Mouse (Mus musculus) T-helper 17 cell (primary cell): ENCODE measurements around the gene Gm20509.
"Not testable (repeated sequence)": the region's sequence is repeated elsewhere in the genome, so short reads cannot be mapped to it uniquely, and the experiment has no call there.

ENCODE experiments used
- in situ Hi-C, 2 experiments: fragments of 300-600 bp; cut with MboI, MseI; formaldehyde crosslinking; loops; 1 replicate in 1 of 2; 2 replicates in 1 of 2; pipeline ENCODE4 v1.15.1; 2025; ENCODE audit warnings: high pct_unique_total_duplicates in 2 of 2

Gene Gm20509

DNA sequence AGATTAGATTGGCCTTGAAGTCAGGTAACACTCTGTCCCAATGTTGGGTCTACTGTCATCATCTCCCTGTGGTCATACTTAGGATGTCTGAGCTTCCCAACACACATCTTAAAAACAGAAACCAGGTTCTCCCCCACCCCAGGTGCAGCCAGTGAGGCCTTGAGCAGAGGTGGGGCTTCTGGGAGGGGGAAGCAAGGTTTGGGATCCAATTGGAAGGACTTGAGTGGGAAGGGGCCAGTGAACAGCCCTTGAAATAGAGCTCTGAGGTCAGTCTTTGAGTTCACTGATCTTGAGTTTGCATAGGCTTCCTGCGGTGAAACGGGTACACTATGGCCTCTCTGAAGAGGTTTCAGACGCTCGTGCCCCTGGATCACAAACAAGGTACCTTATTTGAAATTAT lies at the start of gene Gm20509:
Gene Gm20509, plus strand, starts transcription at position 290 of the 400 bp plus-strand sequence.
- in situ Hi-C loops: no loop called here

DNA sequence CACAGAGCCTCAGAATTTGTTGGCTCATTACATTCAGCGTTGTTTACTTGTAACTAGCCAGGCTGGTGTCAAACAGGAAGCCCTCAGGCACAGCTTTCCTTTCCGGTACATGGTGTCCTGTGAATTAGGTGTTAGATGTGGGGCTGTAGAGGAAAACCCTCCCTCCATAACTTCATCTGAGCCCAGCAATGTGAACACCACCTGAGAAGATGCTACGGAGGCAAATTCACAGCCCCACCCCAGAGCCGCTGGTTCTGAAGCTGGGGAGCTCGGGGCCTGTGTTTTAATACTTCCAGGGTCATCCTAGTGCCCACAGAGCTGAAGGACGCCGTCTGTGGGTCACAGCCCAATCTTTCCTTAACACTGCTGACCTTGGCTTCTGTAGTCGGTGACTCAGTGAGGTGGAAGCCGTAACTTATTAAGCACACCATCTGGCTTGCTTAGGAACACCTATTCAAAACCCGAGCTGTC lies 46.8 kb upstream of the Gm20509 start:
- in situ Hi-C loops: no loop called here

DNA sequence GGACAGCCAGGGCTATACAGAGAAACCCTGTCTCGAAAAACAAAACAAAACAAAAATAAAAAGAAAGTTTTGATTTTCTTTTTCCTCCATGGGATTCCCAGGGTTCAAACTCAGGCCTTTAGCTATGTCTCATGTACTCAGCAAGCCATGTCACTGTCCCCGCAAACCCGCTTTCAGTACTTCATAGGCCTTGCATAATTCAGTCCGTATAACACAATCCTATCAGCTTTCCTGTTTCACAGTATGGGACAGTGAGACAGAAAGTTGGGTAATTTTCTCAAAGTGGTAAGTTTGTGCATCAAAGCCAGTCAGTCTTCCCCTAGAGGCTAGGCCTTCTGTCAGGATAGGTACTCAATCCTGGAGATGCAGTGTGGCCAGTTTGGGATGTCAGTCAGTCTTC lies 43.0 kb upstream of the Gm20509 start:
- in situ Hi-C loops: no loop called here

DNA sequence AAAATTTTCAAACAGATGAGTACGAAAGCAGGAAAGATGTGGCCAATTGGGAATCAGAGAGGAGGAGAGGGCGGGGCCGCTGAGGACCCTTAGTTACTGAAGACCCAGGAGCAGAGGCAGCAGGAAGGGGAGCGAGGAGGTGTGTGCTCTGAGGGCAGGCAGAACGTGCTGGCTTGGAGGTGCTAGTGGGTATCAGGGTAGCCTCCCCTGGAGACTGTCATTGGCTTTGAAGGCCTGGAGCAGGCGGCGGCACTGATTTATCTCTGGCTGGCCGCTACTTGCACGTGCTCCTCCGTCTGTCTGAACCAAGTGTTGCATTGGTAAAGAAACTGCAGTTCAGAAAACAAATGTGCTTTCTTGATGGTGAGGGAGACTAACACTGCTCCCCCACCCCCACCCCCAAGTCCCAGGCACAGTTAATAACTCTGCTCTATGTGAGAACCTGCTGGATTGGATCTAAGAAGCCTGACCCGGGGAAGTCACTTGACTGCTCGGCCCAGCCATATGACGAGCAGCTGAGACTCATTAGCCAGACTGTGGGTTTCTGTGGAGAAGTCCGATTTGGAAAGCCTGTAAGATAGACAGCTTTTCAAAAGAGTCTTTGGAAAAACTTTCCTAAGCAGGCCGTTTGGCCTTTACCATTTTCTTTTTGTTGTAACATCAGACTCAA lies 38.5 kb upstream of the Gm20509 start:
- in situ Hi-C loops: no loop called here

DNA sequence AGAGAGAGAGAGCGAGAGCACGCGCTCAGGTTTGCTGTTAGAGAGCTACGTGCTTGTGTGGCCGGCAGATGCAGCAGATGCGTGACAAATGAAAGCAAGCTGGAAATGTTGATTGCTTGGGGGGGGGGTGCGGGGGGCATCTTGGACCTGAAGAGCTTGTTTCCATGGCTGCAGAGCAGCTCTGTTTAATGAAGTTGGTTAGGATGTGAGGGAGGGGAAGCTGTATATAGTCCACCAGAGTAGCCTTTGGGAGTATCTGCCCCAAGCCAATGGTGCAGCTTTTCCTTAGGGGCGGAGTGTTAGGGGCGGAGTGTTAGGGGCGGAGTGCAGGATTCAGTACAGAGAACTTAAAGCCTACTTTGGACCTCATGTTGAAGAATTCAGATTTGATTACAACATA lies 35.2 kb upstream of the Gm20509 start:
- in situ Hi-C loops: no loop called here

DNA sequence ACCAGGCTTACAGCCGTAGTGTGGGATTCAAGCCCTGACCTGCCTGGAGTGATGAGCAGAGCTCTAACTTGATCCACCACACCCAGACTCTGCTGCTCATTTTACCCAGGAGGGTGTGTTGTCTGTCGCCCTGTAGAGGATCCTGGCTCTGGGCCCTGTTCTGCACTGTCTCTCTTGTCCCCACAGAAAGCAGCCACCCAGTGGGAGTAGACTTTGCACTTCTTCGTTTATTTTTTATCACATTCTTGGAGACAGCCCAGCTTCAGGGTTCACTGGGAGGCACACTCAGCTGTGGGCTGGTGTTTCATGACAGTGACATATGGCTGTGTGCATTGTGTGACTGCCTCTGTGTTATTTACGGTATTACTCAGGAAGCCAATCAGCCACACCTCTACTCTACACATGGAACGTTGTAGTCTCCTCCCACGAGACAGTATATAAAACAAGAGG lies 34.0 kb upstream of the Gm20509 start:
- in situ Hi-C loops: no loop called here

DNA sequence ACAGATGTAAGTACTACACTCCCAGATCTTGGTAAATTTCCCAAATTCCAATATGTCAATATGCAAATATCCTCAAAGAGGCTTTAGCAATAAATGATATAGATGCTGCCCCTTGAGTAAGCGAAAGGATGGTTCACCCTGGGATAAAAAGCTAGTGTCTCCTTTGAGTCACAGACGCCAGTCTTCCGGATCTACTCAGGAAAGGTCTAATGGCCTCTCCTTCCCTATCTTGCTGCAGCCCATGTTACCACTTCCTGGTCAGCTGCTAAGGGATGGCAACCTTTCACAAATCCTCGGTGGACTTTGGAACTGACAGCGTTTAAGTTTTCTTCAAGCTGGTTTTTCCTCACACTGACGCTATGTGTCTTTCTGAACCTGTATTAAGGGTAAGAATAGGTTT lies 33.6 kb upstream of the Gm20509 start:
- in situ Hi-C loops: no loop called here

DNA sequence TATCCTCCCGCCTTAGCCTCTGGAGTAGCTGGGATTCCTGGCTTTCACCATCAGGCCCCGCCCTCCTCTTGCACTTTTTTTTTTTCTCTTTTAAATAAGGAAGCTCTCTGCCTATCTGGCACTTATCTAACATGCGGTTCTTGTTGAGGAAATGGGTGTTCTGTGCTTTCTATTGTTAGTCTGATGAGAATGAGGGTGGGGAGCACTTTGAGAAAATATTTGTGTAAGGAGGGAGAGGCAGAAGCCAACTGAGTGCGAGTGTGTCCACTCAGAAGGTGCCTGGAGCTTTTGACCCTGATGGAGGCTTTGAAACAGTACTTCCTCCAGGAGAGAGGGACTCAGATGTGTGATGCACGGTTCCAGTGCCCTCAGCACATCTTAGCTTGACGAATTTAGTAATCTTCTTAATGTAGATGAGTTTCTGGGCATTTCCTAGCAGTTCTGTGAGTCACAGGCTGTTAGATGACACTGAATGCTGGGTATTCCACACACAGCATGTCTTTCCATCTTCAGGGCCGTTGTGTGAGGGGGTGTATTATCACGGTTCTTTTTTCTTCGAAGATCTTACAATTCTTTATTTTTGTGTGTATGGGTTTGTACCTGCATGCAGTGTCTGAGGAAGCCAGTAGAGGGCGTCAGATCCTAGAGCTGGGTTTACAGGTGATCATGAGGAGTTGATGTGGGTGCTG lies 31.2 kb upstream of the Gm20509 start:
- in situ Hi-C loops: no loop called here

DNA sequence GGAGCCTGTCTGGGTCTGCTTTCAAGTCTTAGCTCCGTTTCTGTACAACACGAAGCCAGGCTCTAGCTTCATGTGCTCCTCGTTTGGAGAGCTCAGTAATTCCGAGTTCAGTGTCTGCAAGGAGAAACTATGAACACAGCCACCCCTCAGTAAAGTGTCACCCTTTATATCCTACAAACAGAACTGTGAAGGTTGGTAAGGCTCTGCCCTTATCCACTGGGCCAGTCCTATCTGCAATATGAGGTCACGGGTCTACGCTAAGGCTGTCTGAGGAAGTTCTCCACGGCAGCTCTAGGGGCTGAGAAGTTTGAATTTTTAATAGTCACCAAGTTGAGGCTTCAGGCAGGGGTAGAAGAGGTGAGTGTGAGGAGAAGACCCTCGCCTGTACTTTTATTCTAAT lies 29.8 kb upstream of the Gm20509 start:
- in situ Hi-C loops: no loop called here

DNA sequence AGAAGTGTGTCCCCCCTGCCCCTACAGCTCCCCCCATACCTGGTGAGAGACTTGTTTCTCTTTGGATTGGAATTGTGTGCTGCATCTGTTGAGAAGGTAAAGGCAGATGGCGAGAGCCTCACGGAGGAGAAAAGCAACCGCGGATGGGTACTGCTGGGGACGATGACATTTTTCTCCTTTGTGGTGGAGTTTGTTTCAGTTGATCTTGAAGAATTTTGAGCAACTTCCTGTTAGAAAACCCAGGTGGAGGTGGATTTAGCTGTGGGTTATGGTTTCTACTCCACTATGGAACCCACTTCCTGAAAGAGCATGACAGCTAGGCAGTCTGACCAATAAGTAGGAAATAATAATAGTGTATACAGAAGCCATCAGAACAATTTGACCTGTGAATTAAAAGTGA lies 29.1 kb upstream of the Gm20509 start:
- in situ Hi-C loops: no loop called here

DNA sequence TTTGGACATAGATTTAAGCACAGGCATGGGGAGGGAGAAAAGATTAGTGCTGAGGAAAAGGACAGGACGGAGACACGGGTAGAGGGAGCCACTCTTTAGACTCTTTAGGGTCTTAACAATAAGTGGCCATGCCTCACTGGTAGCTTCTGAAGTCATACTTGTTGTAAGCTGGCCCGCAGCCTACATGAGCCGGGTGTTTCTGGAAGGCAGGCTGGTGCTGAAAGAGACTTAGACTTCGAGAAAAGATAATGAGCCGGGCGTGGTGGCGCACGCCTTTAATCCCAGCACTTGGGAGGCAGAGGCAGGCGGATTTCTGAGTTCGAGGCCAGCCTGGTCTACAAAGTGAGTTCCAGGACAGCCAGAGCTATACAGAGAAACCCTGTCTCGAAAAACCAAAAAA lies 22.9 kb upstream of the Gm20509 start:
- in situ Hi-C loops: not testable (repeated sequence)

DNA sequence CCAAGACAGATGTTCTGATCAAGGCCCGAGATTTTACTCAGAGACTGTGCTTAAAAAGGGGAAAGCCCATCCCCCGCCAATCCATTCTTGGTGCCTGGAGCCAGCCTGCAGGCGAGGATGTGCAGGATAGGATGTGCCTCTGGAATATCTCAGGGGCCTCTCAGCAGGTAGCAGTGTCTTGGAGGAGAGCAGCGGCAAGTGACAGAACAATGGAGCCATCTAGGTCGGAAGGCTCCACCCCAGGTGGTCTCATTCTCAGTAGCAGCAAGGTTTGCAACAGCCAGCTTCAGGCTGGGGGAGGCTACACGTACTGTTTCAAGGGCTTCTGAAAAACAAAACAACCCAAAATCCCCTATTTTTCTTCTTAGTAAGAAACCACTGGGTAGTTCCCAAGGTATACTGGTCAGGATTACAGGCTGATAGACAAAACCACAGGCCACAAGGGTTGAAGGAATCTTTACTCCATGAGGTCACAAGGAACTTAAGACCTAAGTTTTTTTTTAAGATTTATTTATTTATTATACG lies 22.4 kb upstream of the Gm20509 start:
- in situ Hi-C loops: no loop called here

DNA sequence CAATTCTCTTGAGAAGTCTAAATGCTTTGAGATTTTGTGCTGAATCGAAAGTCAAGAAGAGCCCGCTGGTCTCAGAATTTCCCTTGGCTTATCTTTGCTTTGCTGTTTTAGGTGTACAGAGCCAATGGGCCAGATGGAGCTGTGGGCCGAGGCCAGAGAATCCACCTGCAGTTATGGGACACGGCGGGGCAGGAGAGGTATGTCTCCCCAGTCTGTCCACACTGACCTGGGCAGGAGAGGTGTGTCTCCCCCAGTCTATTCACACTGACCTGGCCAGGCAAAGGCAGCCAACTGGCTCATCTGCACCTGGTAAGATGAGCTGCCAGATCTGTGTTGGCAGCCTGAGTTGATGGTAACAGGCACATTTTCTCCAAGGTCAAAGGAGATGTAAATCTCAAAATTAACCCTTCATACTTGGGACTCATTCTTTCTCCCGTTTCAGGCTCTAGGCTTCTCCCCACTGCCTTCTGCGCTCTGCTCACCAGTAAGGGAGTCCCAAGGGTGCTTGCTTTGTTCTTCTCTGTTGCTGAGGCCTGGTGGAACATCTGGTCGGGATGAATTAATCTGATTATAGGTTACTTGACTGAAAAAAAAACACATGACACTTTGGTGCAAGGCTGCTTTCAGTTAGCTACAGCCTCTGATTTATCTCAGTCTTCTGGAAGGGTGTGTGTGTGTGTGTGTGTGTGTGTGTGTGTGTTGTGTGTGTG lies 19.8 kb upstream of the Gm20509 start:
- in situ Hi-C loops: no loop called here

DNA sequence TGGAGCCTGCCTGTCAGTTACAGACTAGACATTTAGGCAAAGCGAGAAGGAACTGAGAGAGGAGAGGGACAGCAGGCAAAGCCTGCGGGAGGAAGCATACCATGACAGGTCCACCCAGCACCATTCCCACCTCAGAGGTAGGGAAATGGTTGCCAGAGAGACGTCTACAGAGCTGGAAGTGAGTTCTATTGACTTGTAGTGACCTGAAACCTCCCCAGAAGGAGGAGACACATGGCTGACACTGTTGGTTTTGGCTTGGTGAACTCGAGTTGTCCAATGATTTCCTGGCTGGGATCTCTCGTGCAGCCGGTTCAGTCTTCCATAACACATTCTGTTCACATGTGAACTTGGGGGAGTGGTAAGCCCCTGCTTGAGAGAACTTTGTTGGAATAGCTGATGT lies 18.3 kb upstream of the Gm20509 start:
- in situ Hi-C loops: no loop called here

DNA sequence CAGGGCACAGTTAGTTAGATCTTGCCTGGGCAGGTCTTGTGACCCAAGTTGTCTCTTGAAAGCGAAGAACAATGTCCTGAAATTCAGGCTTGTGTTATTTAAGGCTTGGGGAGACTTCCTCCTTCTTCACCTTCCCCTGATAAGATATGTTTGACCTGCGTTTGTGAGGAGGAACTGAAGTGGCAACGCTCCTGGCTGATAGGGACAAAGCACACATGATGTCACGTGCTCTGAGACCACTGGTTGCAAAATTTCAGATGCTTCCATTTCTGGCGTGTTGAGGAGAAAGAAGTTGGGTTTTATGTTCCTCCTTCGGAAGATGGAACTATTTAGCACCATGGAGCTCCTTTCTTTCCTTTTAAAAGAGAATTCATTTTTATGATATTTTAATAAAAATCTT lies 16.4 kb upstream of the Gm20509 start:
- in situ Hi-C loops: loop anchor here in 1 of 2 experiments (5.0 kb wide), 2 partner anchors 44 to 119 kb away; partner anchors contain the start of genes Pigb and Rab27a

DNA sequence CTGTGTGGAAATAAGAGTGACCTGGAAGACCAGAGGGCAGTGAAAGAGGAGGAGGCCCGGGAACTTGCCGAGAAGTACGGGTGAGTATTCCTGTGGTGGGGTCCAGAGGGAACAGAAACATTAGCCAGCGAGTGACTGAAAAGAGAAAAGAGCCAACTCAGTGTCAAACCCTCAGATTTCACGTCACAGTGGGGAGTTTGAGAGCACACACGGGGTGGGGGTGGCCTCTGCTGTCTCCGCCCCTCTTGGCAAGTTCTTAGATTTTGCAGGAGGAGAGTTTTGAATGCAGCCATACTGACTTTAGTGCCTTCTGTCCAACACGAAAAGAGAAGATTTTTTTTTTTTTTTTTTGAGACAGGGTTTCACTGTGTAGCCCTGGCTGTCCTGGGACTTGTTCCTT lies 15.1 kb upstream of the Gm20509 start:
- in situ Hi-C loops: loop anchor here in 1 of 2 experiments (5.0 kb wide), 2 partner anchors 45 to 120 kb away; partner anchors contain the start of genes Pigb and Rab27a

DNA sequence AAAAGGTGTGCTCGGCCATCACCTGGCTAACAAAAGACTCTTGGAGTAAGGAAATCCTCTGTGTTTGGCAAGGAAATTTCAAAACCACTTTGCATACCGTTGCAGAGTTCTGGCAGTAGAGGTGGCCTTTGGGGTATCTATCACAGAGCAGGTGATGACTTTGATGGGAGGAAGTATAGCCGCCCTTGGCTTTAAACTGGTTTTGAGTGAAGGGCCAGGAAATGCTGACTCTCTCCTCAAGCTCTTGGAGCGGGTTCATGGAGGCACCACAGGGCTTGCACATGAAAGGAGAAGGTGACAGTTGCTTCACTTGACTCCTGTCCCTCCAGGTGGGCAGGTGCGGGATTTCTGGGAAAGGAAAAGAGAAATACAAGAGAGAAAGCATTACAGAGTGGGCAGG lies 14.7 kb upstream of the Gm20509 start:
- in situ Hi-C loops: loop anchor here in 1 of 2 experiments (5.0 kb wide), 2 partner anchors 45 to 120 kb away; partner anchors contain the start of genes Pigb and Rab27a

DNA sequence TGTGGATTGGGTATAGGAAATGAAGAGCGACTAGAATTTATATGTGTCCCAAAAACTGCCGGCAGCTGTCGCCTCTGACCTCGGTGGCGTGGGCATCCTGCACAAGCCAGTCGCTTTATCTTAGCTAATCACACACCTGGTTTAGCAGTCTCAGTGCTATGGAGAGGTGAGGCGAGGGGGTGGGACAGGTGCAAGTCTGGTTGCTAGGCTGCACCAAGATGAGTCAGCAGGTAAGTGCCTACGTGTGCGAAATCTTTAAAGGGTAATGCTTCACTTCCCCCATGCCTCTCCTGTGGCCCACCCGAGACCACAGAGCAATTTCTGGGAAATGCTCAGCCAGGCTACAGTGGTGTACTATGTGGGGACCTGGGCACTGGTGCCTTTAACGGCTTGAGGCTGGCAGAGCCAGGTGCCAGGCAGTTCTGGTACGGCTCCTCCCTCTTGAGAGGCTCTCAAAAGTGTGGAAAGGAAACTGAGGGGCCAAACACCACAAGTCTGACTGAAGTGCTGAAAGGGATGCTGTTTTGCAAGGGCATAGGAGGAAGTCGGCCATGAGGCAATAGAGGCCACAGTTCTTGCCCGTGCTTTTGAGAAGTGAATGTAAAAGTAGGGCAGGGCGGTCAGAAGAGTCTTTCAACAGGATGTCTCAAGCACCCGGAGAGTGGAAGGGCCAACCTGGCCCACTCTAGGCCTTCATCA lies 12.9 kb upstream of the Gm20509 start:
- in situ Hi-C loops: loop anchor here in 1 of 2 experiments (5.0 kb wide), 2 partner anchors 47 to 122 kb away; partner anchors contain the start of genes Pigb and Rab27a

DNA sequence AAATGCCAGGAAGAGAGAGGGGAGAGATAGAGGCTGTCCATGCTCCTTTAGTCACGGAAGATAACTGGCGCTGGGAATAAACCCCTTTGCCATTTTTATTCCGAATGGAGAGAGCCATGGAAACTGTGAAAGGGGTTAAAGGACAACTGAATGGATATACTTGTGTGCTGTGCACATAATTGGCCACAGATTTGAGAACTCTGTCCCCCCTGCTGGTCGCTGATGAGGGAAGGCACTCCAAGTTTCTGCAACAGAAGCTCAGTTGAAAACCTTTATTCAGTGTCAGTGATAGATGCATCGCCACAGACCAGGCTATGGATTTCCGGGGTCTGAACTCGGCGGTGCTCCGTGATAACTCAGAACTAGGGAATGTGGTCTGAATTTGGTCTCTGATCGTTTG lies 12.1 kb upstream of the Gm20509 start:
- in situ Hi-C loops: loop anchor here (5.0 kb wide), 3 partner anchors 48 to 323 kb away; partner anchors contain the start of genes Pigb (in 1 of the 2) and Rab27a (in 1 of the 2)

DNA sequence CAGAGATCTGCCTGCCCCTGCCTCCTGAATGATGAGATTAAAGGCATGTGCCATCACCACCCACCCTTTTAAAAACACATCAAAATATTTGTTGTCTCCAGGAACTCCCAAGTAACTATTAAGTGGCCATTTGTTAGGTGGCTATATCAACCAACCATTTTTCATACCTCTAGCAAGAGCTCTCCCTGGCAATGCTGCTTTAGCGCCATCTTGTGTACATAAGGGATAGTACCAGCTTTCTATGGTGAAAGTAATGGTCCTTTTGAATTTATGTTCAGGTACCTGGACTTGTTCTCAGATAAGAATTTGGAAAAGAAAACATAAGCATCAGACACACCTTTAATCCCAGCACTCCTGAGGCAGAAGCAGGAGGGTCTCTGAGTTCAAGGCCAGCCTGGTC lies 10.5 kb upstream of the Gm20509 start:
- in situ Hi-C loops: loop anchor here (5.0 kb wide), 3 partner anchors 49 to 324 kb away; partner anchors contain the start of genes Pigb (in 1 of the 2) and Rab27a (in 1 of the 2)

DNA sequence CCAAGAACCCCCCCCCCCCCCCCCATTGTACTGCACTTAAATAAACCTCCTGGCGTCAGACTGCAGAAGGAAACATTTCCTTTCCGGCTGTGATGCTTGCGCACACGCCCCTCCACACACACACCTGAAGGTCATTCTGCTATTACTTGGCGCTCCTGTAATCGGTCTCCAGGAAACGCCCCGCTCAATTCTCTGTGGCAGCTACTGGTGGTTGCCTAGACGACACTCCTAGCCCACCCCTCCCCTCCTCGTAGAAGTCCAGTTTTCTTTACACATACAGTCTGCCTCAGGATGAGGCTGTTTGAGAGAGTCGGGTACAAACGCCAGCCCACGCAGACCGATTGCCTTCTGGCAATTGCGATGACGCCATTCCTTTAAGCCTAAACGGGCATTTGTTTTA lies 7.7 kb upstream of the Gm20509 start:
- in situ Hi-C loops: loop anchor here (5.0 kb wide), 3 partner anchors 52 to 327 kb away; partner anchors contain the start of genes Pigb (in 1 of the 2) and Rab27a (in 1 of the 2)
